Mouse (Mus musculus) brain, embryonic 14.5 days (tissue): Measurements from ENCODE around the gene Btbd2. TPM values are rescaled to one million over a fixed set of nuclear protein-coding genes. Genes with fewer than 3 reads are reported as not detected.

ENCODE experiments used
- DNase-seq: peaks from one replicate; pipeline ENCODE4 v3.0.0-alpha.2; 2011; ENCODE audit warnings: low read depth
- CTCF ChIP-seq: fragments of 200-500 bp; IDR thresholded peaks from 2 replicates; pipeline ENCODE4 v1.5.1; 2012; ENCODE audit warnings: inconsistent platforms, mild to moderate bottlenecking, moderate library complexity, borderline replicate concordance; ENCODE audit not compliant: insufficient read depth, insufficient read length; ENCODE audit errors: extremely low read depth
- POLR2A ChIP-seq: fragments of 200-500 bp; IDR thresholded peaks from 2 replicates; pipeline ENCODE4 v1.6.1; 2012; ENCODE audit warnings: mild to moderate bottlenecking, inconsistent platforms, borderline replicate concordance; ENCODE audit not compliant: poor library complexity, insufficient read depth, insufficient read length, severe bottlenecking; ENCODE audit errors: extremely low read depth
- polyA plus RNA-seq: library from polyadenylated mRNA; depleted of rRNA; stranded (reverse); fragments of >200 nt; gene quantifications from 2 replicates; pipeline ENCODE4 v1.2.3, GENCODE M21; 2012; rRNA removed

Btbd2 gene
- 91.9 and 113 TPM in 2 replicates for polyA plus RNA-seq

- no peak for TF ChIP-seq CTCF
- DNase-seq, result no peak
Measured at GRCm38 (mm10) chr10:80656863-80657623, at the start of gene Btbd2. TSS of gene Btbd2 (minus strand) at chr10:80657071.

GRCm38 (mm10) chr10:80705479-80705878 lies 48.6 kb upstream of the Btbd2 start:
- TF ChIP-seq POLR2A (no peak), CTCF (no peak)
- no peak for DNase-seq

GRCm38 (mm10) chr10:80705033-80705432 lies 48.2 kb upstream of the Btbd2 start:
- TF ChIP-seq CTCF, result no peak
- TF ChIP-seq POLR2A, result no peak

DNA sequence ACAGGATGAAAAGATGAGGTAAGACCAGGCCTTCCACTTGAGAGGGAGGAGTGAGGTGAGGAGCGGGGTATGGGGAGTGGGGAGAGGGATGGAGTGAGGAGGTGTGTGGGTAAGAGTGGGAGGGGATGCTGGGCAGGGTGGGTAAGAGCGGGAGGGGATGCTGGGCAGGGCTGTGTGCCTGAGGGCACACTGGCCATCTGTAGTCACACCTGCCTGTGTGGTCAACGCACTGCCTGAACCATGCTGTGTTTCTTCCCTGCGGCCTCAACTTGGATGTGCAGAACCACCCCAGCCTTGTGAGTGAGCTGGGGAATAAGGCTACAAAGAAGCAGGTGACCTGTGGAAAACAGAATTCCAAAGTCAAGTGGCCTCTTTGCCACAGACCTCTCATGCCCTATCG lies 47.5 kb upstream of the Btbd2 start:
- TF ChIP-seq POLR2A (no peak), CTCF (no peak)
- DNase-seq, result no peak

More at GRCm38 (mm10) chr10:80705033-80705432, 48.2 kb upstream of the Btbd2 start:
- no peak for DNase-seq

- DNase-seq, result no peak
- no peak for TF ChIP-seq POLR2A
- TF ChIP-seq CTCF, result no peak
Measured at GRCm38 (mm10) chr10:80703643-80704042, 46.8 kb upstream of the Btbd2 start.

DNA sequence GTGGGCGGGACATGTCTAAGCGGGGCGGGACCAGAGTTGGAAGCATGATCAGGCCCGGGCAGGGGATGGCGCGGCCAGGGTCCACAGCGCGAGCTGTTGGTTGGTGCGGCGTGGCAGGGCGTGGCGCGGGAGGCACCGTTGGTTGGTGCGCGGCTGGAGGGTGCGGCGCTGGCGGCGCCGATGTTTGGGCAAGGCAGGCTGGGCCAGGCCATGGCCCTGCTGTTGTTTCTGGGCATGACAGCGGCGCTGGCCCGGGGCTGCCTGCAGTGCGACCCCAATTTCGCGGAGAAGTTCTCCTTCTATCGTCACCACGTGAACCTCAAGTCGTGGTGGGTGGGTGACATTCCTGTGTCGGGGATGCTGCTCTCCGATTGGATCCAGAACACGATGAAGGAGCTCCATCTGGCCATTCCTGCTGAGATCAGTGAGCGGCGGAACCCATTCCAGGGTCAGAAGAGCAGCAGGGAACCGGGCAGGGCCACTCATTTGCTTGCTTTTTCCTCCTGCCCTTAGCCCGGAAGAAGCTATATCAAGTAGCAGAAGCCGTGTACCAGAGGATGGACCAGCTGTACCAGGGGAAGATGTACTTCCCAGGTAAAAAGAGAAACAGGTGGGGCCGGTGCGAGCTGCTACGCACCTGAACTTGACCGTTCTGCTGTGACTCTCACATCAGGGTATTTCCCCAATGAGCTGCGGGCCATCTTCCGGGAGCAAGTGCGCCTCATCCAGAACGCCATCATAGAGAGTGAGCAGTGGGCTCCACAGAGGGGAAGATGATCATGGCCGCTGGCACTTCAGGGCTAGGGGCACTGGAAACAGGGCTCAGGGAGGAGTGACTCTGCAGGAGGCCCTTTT lies 45.9 kb upstream of the Btbd2 start:
- TF ChIP-seq CTCF (no peak), POLR2A (0 out of 2 replicates have a peak, but pooled peaks have one; percentile 11)
- DNase-seq, result peak; percentile 96

GRCm38 (mm10) chr10:80701721-80702535 lies 45.1 kb upstream of the Btbd2 start, which contains the start of the genes Mob3a and Izumo4:
TSS of gene Mob3a (minus strand) at chr10:80701977.
TSS of gene Izumo4 (plus strand) at chr10:80702184.
- TF ChIP-seq CTCF (no peak), POLR2A (peak; percentile 72)
- DNase-seq, result peak; percentile 100

- no peak for DNase-seq
- TF ChIP-seq CTCF (no peak), POLR2A (no peak)
Measured at GRCm38 (mm10) chr10:80700732-80701131, 43.9 kb upstream of the Btbd2 start.

- TF ChIP-seq CTCF, result no peak
- no peak for TF ChIP-seq POLR2A
- no peak for DNase-seq
Measured at GRCm38 (mm10) chr10:80700038-80700504, 43.2 kb upstream of the Btbd2 start.

DNA sequence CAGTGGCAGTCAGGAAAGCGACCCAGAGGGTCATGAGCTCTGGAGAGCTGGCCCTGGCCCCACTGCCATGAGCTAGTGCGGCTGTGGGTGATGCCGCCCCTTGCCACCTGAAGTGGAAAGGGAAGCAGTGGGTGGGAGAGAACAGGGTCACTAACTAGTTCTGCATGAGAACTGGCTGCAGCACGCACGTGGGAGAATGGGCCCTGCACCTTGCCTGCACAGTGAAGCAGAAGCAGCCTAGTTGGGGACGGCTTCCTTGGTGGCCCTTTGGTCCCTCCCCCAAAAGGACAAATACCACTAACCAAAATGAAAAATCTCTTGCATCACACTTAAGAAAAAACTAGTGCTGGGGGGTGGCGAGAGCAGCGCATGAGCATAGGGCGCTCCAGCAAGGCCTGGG lies 41.7 kb upstream of the Btbd2 start:
- TF ChIP-seq CTCF, result no peak
- TF ChIP-seq POLR2A, result no peak
- no peak for DNase-seq
